Mouse (Mus musculus) midbrain, embryonic 11.5 days (tissue): ENCODE measurements at regions not wholly inside any gene's neighbourhood (a gene's known extent, or its start where the extent isn't known, plus 50 kb on each side); places are given as distances from the start of the nearest gene placed in this dataset.

Source experiments
- ATAC-seq: fragments of 200-750 bp; cut with Nextera tagmentation; 2 replicates; pipeline ENCODE4 v1.8.0; 2017; ENCODE audit warnings: moderate TSS enrichment, moderate library complexity; ENCODE audit not compliant: low FRiP score
- DNase-seq: peaks from one replicate; pipeline ENCODE4 v3.0.0; 2015; ENCODE audit warnings: low spot score; ENCODE audit errors: missing footprints
- H3K27ac ChIP-seq: fragments of 300-500 bp; sonication (generic); 2 replicates; pipeline ENCODE4 v1.5.1; 2014; ENCODE audit warnings: low read depth, low read length
- H3K27me3 ChIP-seq: fragments of 300-500 bp; sonication (generic); 2 replicates; pipeline ENCODE4 v1.6.1; 2014; ENCODE audit warnings: mild to moderate bottlenecking, low read length, moderate library complexity, mixed read lengths; ENCODE audit not compliant: control insufficient read depth, insufficient read depth
- H3K36me3 ChIP-seq: fragments of 300-500 bp; sonication (generic); 2 replicates; pipeline ENCODE4 v1.6.1; 2014; ENCODE audit warnings: mild to moderate bottlenecking, low read length, moderate library complexity, mixed read lengths; ENCODE audit not compliant: control insufficient read depth, insufficient read depth
- H3K4me1 ChIP-seq: fragments of 300-500 bp; sonication (generic); 2 replicates; pipeline ENCODE4 v1.6.1; 2014; ENCODE audit warnings: low read length; ENCODE audit not compliant: control insufficient read depth, insufficient read depth
- H3K4me2 ChIP-seq: fragments of 300-500 bp; sonication (generic); 2 replicates; pipeline ENCODE4 v1.6.1; 2014; ENCODE audit warnings: mild to moderate bottlenecking, moderate library complexity
- H3K4me3 ChIP-seq: fragments of 300-500 bp; sonication (generic); 2 replicates; pipeline ENCODE4 v1.5.1; 2014; ENCODE audit warnings: low read depth, low read length
- H3K9ac ChIP-seq: fragments of 300-500 bp; sonication (generic); 2 replicates; pipeline ENCODE4 v1.6.1; 2014; ENCODE audit warnings: low read length
- H3K9me3 ChIP-seq: fragments of 300-500 bp; sonication (generic); 2 replicates; pipeline ENCODE4 v1.6.1; 2016; ENCODE audit warnings: low read length; ENCODE audit not compliant: control insufficient read depth
- WGBS: fragments of 180-500 bp; shearing (Covaris S2); extraction: QIAGEN DNeasy Blood & Tissue Kit; methylation state at CpG from one replicate; pipeline ENCODE4 v1.1.7; 2014; 5-methylcytosine and 5-hydroxymethylcytosine counted together

GRCm38 (mm10) chr11:92858170-92858569 is 239.7 kb upstream of the Car10 start:
- Histone ChIP-seq H3K4me2 (no peak overlapping the region), H3K27me3 (no peaks in the 10 kb centered on the region)

GRCm38 (mm10) chr11:92889693-92890454 is 208.0 kb upstream of the Car10 start:
- Histone ChIP-seq H3K4me1 (no peaks in the 10 kb centered on the region), H3K27me3 (no peaks in the 10 kb centered on the region), H3K9me3 (no peaks in the 10 kb centered on the region), H3K9ac (no peak overlapping the region), H3K27ac (no peak overlapping the region), H3K36me3 (no peaks in the 10 kb centered on the region), H3K4me3 (no peak overlapping the region), H3K4me2 (no peak overlapping the region)
- 52% methylated on average over 8 of the region's 8 CpGs for WGBS
- peak; percentile 88 for ATAC-seq
- DNase-seq = peak; percentile 89

More at GRCm38 (mm10) chr11:92858170-92858569, 239.7 kb upstream of the Car10 start:
- Histone ChIP-seq H3K27ac (no peak overlapping the region), H3K4me3 (no peak overlapping the region), H3K4me1 (no peaks in the 10 kb centered on the region), H3K36me3 (no peaks in the 10 kb centered on the region), H3K9ac (no peak overlapping the region), H3K9me3 (no peaks in the 10 kb centered on the region)
- DNase-seq (no peak), ATAC-seq (no peak)
- WGBS = 79% methylated on average over 2 of the region's 2 CpGs

- Histone ChIP-seq H3K4me2 (no peak overlapping the region), H3K9ac (no peak overlapping the region), H3K9me3 (no peaks in the 10 kb centered on the region), H3K27me3 (no peaks in the 10 kb centered on the region), H3K4me1 (no peaks in the 10 kb centered on the region), H3K36me3 (no peaks in the 10 kb centered on the region), H3K27ac (no peak overlapping the region), H3K4me3 (no peak overlapping the region)
- DNase-seq (no peak), ATAC-seq (no peak)
- WGBS = 63% methylated on average over 7 of the region's 7 CpGs
Measured at GRCm38 (mm10) chr11:92899296-92899695, 198.5 kb upstream of the Car10 start.
